Mouse (Mus musculus) myocyte (in vitro differentiated cells): ENCODE measurements around the gene Yjefn3.

Experiments used
- POLR2A ChIP-seq: IDR thresholded peaks from one replicate; pipeline ENCODE4 v1.6.1; 2011; ENCODE audit warnings: low read depth, mild to moderate bottlenecking, control low read depth, moderate library complexity; ENCODE audit not compliant: insufficient read length
- REST ChIP-seq: IDR thresholded peaks from one replicate; pipeline ENCODE4 v1.6.1; 2011; ENCODE audit warnings: mild to moderate bottlenecking, control low read depth, moderate library complexity; ENCODE audit not compliant: insufficient read depth, insufficient read length

DNA sequence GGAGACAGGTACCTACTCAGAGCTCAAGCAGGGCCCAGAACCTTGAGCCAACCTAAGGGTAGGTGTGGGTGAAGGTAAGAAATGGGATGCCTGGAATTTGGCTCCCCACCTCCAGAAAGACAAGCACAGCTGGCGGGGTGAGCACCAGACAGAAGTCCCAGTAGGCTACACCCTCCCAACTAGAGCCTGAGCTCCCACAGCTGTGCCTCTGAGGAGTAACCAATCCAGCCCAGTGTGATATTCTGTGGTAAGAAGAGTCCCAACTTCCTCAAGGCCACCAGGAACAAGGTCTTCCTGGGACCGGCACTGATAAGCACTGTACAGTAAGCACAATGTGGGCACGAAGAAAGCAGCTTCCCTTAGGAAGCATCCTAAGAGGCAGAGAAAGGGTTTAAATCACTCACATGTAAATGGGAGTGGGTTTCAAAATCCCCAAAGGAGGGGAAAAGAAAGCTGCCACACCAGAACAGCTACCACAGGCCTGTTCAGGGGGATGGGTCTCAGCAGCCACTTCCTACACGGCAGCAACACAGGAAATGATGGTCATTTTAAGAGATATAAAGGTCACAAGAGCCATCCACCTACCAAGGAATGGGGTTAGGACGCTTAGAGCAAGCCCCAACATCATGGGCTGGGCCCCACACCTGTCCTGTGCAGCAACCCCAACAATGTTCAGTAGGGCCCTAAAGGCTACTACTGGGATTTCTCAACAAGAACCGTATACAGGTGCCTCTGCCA lies 35.9 kb upstream of the Yjefn3 start:
- TF ChIP-seq REST (no peak), POLR2A (no peak)
